Mouse (Mus musculus): Measurements from ENCODE around the gene Fan1.

GRCm38 (mm10) chr7:64349147-64349861, 24.6 kb downstream of the Fan1 start:
- TF ChIP-seq POLR2A (IDR thresholded peaks at IDR 0.05; ENCODE audit: borderline replicate concordance, extremely low read depth, low read depth, low read length) (no peak), CTCF (IDR thresholded peaks at IDR 0.05; ENCODE audit: insufficient read depth, low read length) (no peak)

Data from lung, adult 2 months (tissue).